Mouse (Mus musculus): ENCODE results near the gene Xrcc2.

Gene Xrcc2

GRCm38 (mm10) chr5:25671051-25671450 is 34.6 kb downstream of the Xrcc2 start:
- no peak for DNase-seq (ENCODE audit: low spot score in 2 of 2)

GRCm38 (mm10) chr5:25668306-25668705 is 37.3 kb downstream of the Xrcc2 start:
- DNase-seq (ENCODE audit: low spot score in 2 of 2) = no peak

- no peak for DNase-seq (ENCODE audit: low spot score in 2 of 2)
These were observed 38.9 kb downstream of the Xrcc2 start for GRCm38 (mm10) chr5:25666684-25667083.

GRCm38 (mm10) chr5:25666108-25666507 is 39.5 kb downstream of the Xrcc2 start:
- DNase-seq (ENCODE audit: low spot score in 2 of 2) = peak; percentile 21 to 22

GRCm38 (mm10) chr5:25665516-25665915 is 40.1 kb downstream of the Xrcc2 start:
- DNase-seq (ENCODE audit: low spot score in 2 of 2) = no peak

GRCm38 (mm10) chr5:25663165-25663564 is 42.5 kb downstream of the Xrcc2 start:
- DNase-seq (ENCODE audit: low spot score in 2 of 2) = no peak

GRCm38 (mm10) chr5:25654578-25654987 is 51.0 kb downstream of the Xrcc2 start:
- DNase-seq (ENCODE audit: low spot score in 2 of 2) = peak in 1 of 2 experiments; percentile 5

- DNase-seq (ENCODE audit: low spot score in 2 of 2) = no peak
These were observed 52.2 kb downstream of the Xrcc2 start for GRCm38 (mm10) chr5:25653377-25653776.

GRCm38 (mm10) chr5:25652435-25652834 is 53.2 kb downstream of the Xrcc2 start:
- DNase-seq (ENCODE audit: low spot score in 2 of 2) = peak; percentile 13 to 21

- DNase-seq (ENCODE audit: low spot score in 2 of 2) = no peak
These were observed 59.8 kb downstream of the Xrcc2 start for GRCm38 (mm10) chr5:25645661-25646364.

GRCm38 (mm10) chr5:25644509-25644908 is 61.1 kb downstream of the Xrcc2 start:
- no peak for DNase-seq (ENCODE audit: low spot score in 2 of 2)

- DNase-seq (ENCODE audit: low spot score in 2 of 2) = no peak
These were observed 62.9 kb downstream of the Xrcc2 start for GRCm38 (mm10) chr5:25642741-25643140.

Data from right cerebral cortex, adult 2 months (tissue).